Mouse (Mus musculus) heart, embryonic 14.5 days (tissue): ENCODE measurements at regions not wholly inside any gene's neighbourhood (a gene's known extent, or its start where the extent isn't known, plus 50 kb on each side); places are given as distances from the start of the nearest gene placed in this dataset.

ENCODE experiments used
- ATAC-seq: fragments of 200-750 bp; cut with Nextera tagmentation; 2 replicates; pipeline ENCODE4 v1.8.0; 2017; ENCODE audit warnings: low read depth, moderate TSS enrichment; ENCODE audit not compliant: insufficient number of reproducible peaks, insufficient read depth, low FRiP score
- H3K27ac ChIP-seq, 2 experiments: fragments of 200-500 bp in 1 of 2; fragments of 300-500 bp in 1 of 2; sonication (generic) in 1 of 2; replicated peaks in 1 of 2; 2 replicates each; pipeline ENCODE4 v1.5.1; 2012 to 2014; ENCODE audit warnings: low read depth in 2 of 2, low read length in 2 of 2, control low read depth in 1 of 2, mild to moderate bottlenecking in 1 of 2, mixed read lengths in 1 of 2; ENCODE audit not compliant: control insufficient read depth in 1 of 2, insufficient read depth in 1 of 2
- H3K27me3 ChIP-seq: fragments of 300-500 bp; sonication (generic); 2 replicates; pipeline ENCODE4 v1.6.1; 2014; ENCODE audit warnings: mild to moderate bottlenecking, low read length, control low read depth; ENCODE audit not compliant: control insufficient read depth, insufficient read depth
- H3K36me3 ChIP-seq: fragments of 300-500 bp; sonication (generic); 2 replicates; pipeline ENCODE4 v1.6.1; 2014; ENCODE audit warnings: mild to moderate bottlenecking, control low read depth, low read length, mixed read lengths; ENCODE audit not compliant: control insufficient read depth, insufficient read depth
- H3K4me1 ChIP-seq, 2 experiments: fragments of 200-500 bp in 1 of 2; fragments of 300-500 bp in 1 of 2; sonication (generic) in 1 of 2; 2 replicates each; pipeline ENCODE4 v1.6.1; 2012 to 2014; ENCODE audit warnings: low read length in 2 of 2, control low read depth in 1 of 2, mixed read lengths in 1 of 2; ENCODE audit not compliant: control insufficient read depth in 2 of 2, insufficient read depth in 2 of 2
- H3K4me2 ChIP-seq: fragments of 300-500 bp; sonication (generic); 2 replicates; pipeline ENCODE4 v1.6.1; 2014; ENCODE audit warnings: mild to moderate bottlenecking, low read length
- H3K4me3 ChIP-seq, 2 experiments: fragments of 200-500 bp in 1 of 2; fragments of 300-500 bp in 1 of 2; sonication (generic) in 1 of 2; 2 replicates each; pipeline ENCODE4 v1.5.1; 2012 to 2014; ENCODE audit warnings: low read length in 2 of 2, mild to moderate bottlenecking in 2 of 2, control low read depth in 1 of 2, low read depth in 1 of 2, moderate library complexity in 1 of 2; ENCODE audit not compliant: control insufficient read depth in 1 of 2, insufficient read depth in 1 of 2
- H3K9ac ChIP-seq: fragments of 300-500 bp; sonication (generic); 2 replicates; pipeline ENCODE4 v1.6.1; 2014; ENCODE audit warnings: mild to moderate bottlenecking, low read length
- H3K9me3 ChIP-seq: fragments of 300-500 bp; sonication (generic); 2 replicates; pipeline ENCODE4 v1.6.1; 2016; ENCODE audit warnings: low read length, control low read depth; ENCODE audit not compliant: control insufficient read depth
- WGBS: fragments of 180-500 bp; shearing (Covaris S2); extraction: QIAGEN DNeasy Blood & Tissue Kit; methylation state at CpG from one replicate; pipeline ENCODE4 v1.1.7; 2014; 5-methylcytosine and 5-hydroxymethylcytosine counted together

- Histone ChIP-seq H3K27me3 (no peaks in the 10 kb centered on the region), H3K4me1 (peaks cover 16 to 24% of the 10 kb centered on the region in 2 experiments), H3K36me3 (no peaks in the 10 kb centered on the region), H3K27ac (no peak overlapping the region), H3K4me2 (no peak overlapping the region), H3K4me3 (no peak overlapping the region), H3K9me3 (no peaks in the 10 kb centered on the region), H3K9ac (no peak overlapping the region)
- 77% methylated on average over 2 of the region's 2 CpGs for WGBS
- ATAC-seq = no peak
These were observed 50.3 kb upstream of the Armc2 start for GRCm38 (mm10) chr10:42068497-42068896.
